Mouse (Mus musculus): ENCODE results near the gene Acss3.

GRCm38 (mm10) chr10:107123529-107124335 lies at the start of gene Acss3:
- TF ChIP-seq POLR2A (IDR thresholded peaks at IDR 0.05; ENCODE audit: low read depth, low read length): no peak
- no peak for TF ChIP-seq CTCF (IDR thresholded peaks at IDR 0.05; ENCODE audit: extremely low read depth, insufficient read length, insufficient replicate concordance, low read depth, low read length)
